Mouse (Mus musculus) colon, adult 2 months (tissue): ENCODE results near the gene Ptpn22. TPM values are rescaled to one million over a fixed set of nuclear protein-coding genes. Genes with fewer than 3 reads are reported as not detected.

Source experiments
- polyA plus RNA-seq: library from polyadenylated mRNA; depleted of rRNA; stranded (reverse); fragments of >200 nt; gene quantifications from 2 replicates; pipeline ENCODE4 v1.2.3, GENCODE M21; 2012; rRNA removed

Gene Ptpn22
- polyA plus RNA-seq: 0.74 and 1.3 TPM in 2 replicates

GRCm38 (mm10) chr3:103858881-103859801 is at the start of gene Ptpn22:
Ptpn22 (plus strand) TSS chr3:103859795.

GRCm38 (mm10) chr3:103832426-103832825 is 27.2 kb upstream of the Ptpn22 start, which contains the start of gene Bcl2l15:
Bcl2l15 (plus strand) TSS chr3:103832601.

GRCm38 (mm10) chr3:103914010-103914669 is 54.5 kb downstream of the Ptpn22 start, which contains the start of gene Rsbn1:
Rsbn1 (plus strand) TSS chr3:103914120.

Other genes with a start within 250 kb of the Ptpn22 start
- not detected in 2 replicates for gene Atg4a-ps, start 213.7 kb upstream of the Ptpn22 start, polyA plus RNA-seq
- gene Olfml3, start 121.8 kb upstream of the Ptpn22 start, polyA plus RNA-seq: 8.6 and 9.5 TPM in 2 replicates
- not detected in 2 replicates for gene Gm10964, start 120.4 kb upstream of the Ptpn22 start, polyA plus RNA-seq
- 71.6 and 85.3 TPM in 2 replicates for gene Hipk1, start 68.2 kb upstream of the Ptpn22 start, polyA plus RNA-seq
- gene Dclre1b, start 50.4 kb upstream of the Ptpn22 start, polyA plus RNA-seq: 16.0 and 19.6 TPM in 2 replicates
- 9.0 and 9.1 TPM in 2 replicates for gene Ap4b1, start 50.3 kb upstream of the Ptpn22 start, polyA plus RNA-seq
- not detected in 2 replicates for gene Gm43064, start 50.2 kb upstream of the Ptpn22 start, polyA plus RNA-seq
- gene Bcl2l15, start 27.2 kb upstream of the Ptpn22 start, polyA plus RNA-seq: not detected in 2 replicates
- 3.1 and 3.2 TPM in 2 replicates for gene Rsbn1, start 54.3 kb downstream of the Ptpn22 start, polyA plus RNA-seq
- 4.4 and 5.5 TPM in 2 replicates for gene Phtf1, start 108.3 kb downstream of the Ptpn22 start, polyA plus RNA-seq